Mouse (Mus musculus): ENCODE results near the gene Lrrc9. TPM values are rescaled to one million over a fixed set of nuclear protein-coding genes. Genes with fewer than 3 reads are reported as not detected.

Gene Lrrc9
- 4.0 and 4.8 TPM in 2 replicates for polyA plus RNA-seq (2015; fragmentation: Nextera tagmentation; extraction: Ambion mirVana)

DNA sequence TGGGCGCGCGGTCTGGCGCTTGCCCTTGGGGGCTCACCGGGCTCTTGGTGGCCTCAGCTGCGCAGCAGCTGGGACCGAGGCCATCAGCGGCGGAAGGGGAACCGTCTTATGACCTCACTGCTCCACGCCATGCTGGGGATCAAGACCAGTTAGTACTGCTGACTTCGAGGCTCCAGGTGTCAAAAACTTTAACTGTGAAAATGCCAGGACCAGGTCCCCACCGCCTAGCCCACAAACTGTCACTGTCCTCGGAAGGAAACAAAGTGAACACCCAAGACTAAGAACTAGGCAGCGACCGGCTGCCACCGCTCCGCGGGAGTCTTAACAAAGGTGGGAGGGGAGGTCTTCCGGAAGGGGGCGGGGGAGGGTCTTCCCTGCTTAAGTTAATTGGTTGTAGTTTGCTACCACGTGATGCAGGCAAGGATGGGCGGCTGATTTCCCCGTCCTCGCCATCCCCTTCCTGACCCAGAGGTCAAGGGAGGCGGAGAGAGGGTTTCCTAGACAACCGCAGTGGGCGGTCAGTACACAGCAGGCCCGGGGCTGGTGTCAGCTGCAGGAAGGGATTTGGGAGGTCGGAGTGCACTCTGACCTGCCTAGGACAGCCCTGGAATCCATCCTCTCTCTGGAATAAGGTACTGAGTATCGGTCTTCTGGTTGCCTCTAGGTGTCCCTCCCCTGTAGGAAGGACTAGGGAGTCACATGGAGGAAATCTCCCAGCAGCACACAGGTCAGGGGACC is at the start of gene Lrrc9:
Lrrc9 (plus strand) TSS at position 28 of the 738 bp plus-strand sequence.
- H3K9ac ChIP-seq (ENCODE audit: low read depth, low read length): peak within 1 kb of the TSS; percentile 64
- H3K9me3 ChIP-seq (replicated peaks; ENCODE audit: control insufficient read depth, low read length, poor library complexity, severe bottlenecking): no peaks in the 10 kb centered on the region
- H3K27ac ChIP-seq (ENCODE audit: low read length): no peak within 1 kb of the TSS; the same call in 1 of the 2 replicates
- peaks cover 19% of the 10 kb centered on the region for H3K4me1 ChIP-seq (ENCODE audit: control insufficient read depth, insufficient read depth, low read length)
- WGBS: under 1% methylated on average over 31 of the region's 31 CpGs
- no peaks in the 10 kb centered on the region for H3K36me3 ChIP-seq (ENCODE audit: control insufficient read depth, insufficient read depth, low read length)
- H3K4me2 ChIP-seq (ENCODE audit: low read length): peak within 1 kb of the TSS; percentile 89
- H3K4me3 ChIP-seq (ENCODE audit: low read depth, low read length): peak within 1 kb of the TSS; percentile 51
- ATAC-seq: peak; percentile 84
- no peaks in the 10 kb centered on the region for H3K27me3 ChIP-seq (ENCODE audit: control insufficient read depth, insufficient read depth, low read depth, low read length)

DNA sequence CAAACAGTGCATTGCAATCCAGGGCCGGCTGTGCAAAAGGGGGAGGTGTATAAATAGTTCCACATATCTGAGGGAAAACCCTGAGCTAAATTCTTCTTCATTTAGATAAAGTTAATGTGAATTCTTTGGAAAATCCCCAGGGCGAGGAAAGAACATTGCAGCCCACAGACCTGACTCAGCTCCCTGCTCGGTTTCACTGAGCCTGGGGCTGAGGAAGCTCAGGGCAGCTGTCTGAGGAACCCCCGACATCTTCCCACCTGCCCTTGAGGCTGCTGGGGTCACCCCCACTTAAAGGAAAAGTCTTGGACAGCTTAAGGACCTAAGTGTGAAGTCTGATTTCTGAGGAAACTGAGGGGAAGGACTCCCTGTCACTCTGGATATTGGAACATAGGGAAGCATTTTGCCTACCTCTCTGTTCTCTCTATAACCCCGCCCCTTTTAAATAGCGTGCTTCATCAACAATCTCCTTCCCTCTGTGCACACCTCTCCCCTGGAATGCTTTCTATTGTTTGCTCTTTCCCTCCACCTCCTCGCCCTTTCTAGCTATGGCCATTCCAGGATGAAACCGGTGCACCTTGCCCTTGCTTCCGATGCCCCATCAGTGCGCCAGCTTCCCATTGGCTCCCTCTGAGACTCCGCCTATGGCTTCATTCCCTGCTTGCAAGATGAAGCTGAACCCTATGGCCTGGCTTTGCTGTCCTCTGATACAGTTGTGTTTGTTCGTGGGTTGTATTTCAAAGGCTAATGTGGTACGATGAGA is 48.4 kb upstream of the Lrrc9 start:
- H3K4me3 ChIP-seq (ENCODE audit: low read depth, low read length): no peak overlapping the region
- 60% methylated on average over 13 of the region's 13 CpGs for WGBS
- no peak for ATAC-seq

DNA sequence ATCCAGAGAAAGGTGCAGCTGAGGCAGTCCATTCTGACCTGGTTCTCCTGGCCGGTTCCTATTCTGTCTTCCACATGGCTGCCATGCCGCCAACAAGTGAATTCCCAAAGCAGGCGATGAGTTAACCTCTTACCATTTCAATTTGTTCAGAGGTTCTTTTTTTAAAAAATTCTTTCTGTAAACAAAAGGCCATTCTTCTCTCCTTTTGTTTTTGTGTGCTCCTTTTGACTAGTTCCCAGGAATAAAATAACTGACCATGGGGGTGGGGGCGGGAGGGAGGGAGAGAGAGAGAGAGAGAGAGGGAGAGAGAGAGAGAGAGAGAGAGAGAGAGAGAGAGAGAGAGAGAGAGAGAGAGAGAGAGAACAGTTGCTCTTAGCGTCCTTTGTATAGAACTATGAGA is 36.6 kb upstream of the Lrrc9 start:
- H3K4me1 ChIP-seq (ENCODE audit: control insufficient read depth, insufficient read depth, low read length): peaks cover 20% of the 10 kb centered on the region
- no peak overlapping the region for H3K27ac ChIP-seq (ENCODE audit: low read length)
- H3K4me2 ChIP-seq (ENCODE audit: low read length): 0 out of 2 replicates have a peak overlapping the region, but pooled peaks have one; percentile 1
- 42% methylated on average over 5 of the region's 5 CpGs for WGBS
- H3K4me3 ChIP-seq (ENCODE audit: low read depth, low read length): no peak overlapping the region
- H3K9ac ChIP-seq (ENCODE audit: low read depth, low read length): no peak overlapping the region
- no peaks in the 10 kb centered on the region for H3K36me3 ChIP-seq (ENCODE audit: control insufficient read depth, insufficient read depth, low read length)
- ATAC-seq: no peak
- no peaks in the 10 kb centered on the region for H3K27me3 ChIP-seq (ENCODE audit: control insufficient read depth, insufficient read depth, low read depth, low read length)
- no peaks in the 10 kb centered on the region for H3K9me3 ChIP-seq (replicated peaks; ENCODE audit: control insufficient read depth, low read length, poor library complexity, severe bottlenecking)

More for the DNA sequence above, 48.4 kb upstream of the Lrrc9 start:
- Histone ChIP-seq H3K27ac (ENCODE audit: low read length) (no peak overlapping the region), H3K9me3 (replicated peaks; ENCODE audit: control insufficient read depth, low read length, poor library complexity, severe bottlenecking) (no peaks in the 10 kb centered on the region), H3K9ac (ENCODE audit: low read depth, low read length) (no peak overlapping the region), H3K4me1 (ENCODE audit: control insufficient read depth, insufficient read depth, low read length) (no peaks in the 10 kb centered on the region), H3K4me2 (ENCODE audit: low read length) (no peak overlapping the region), H3K27me3 (ENCODE audit: control insufficient read depth, insufficient read depth, low read depth, low read length) (no peaks in the 10 kb centered on the region), H3K36me3 (ENCODE audit: control insufficient read depth, insufficient read depth, low read length) (no peaks in the 10 kb centered on the region)

DNA sequence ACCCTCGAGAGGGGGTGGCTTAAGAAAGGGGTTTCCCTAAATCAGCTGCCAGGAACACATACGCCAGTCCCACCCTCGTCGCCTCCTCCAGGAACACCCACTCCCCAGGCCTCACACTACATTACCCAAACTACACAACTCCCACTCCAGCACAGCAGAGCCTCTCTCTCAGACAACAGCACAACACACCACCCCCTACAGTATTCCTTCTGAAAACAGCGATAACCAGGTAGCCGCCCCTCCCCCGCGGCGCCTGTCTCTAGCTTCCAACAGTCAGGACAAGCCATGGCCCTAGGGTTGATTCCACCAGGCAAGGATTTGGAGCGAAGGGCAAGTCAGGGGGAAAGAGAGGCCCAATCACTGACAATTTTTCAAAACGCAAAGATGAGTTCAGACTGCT is 34.5 kb upstream of the Lrrc9 start:
- peak; percentile 40 for ATAC-seq
- H3K4me1 ChIP-seq (ENCODE audit: control insufficient read depth, insufficient read depth, low read length): peaks cover 20% of the 10 kb centered on the region
- no peaks in the 10 kb centered on the region for H3K27me3 ChIP-seq (ENCODE audit: control insufficient read depth, insufficient read depth, low read depth, low read length)
- H3K9ac ChIP-seq (ENCODE audit: low read depth, low read length): peak overlapping the region; percentile 93
- 8% methylated on average over 11 of the region's 11 CpGs for WGBS
- H3K4me2 ChIP-seq (ENCODE audit: low read length): peak overlapping the region; percentile 91
- no peaks in the 10 kb centered on the region for H3K36me3 ChIP-seq (ENCODE audit: control insufficient read depth, insufficient read depth, low read length)
- peak overlapping the region; percentile 85 for H3K4me3 ChIP-seq (ENCODE audit: low read depth, low read length)
- no peaks in the 10 kb centered on the region for H3K9me3 ChIP-seq (replicated peaks; ENCODE audit: control insufficient read depth, low read length, poor library complexity, severe bottlenecking)
- peak overlapping the region; percentile 88 for H3K27ac ChIP-seq (ENCODE audit: low read length)

DNA sequence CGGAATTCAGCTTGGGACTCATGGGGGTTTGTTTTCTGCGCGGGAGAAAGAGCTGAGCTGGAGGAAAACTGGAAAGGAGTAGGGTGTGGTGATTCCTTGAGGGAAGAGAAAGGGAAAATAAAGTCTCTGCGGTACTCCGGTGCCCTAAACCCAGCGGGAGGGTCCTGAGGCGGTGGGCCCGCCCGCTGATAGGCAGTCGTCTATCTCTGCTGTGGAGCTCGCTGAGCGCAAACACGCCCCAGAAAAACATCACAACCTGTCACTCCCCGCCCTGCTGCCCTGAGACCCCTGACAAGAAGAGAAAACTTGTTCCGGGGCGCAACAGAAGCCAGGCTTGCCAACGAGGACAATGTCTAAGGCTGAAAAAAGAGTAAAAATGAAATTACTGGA is 34.0 kb upstream of the Lrrc9 start:
- peak overlapping the region; percentile 91 for H3K4me2 ChIP-seq (ENCODE audit: low read length)
- no peaks in the 10 kb centered on the region for H3K9me3 ChIP-seq (replicated peaks; ENCODE audit: control insufficient read depth, low read length, poor library complexity, severe bottlenecking)
- peak overlapping the region; percentile 85 for H3K4me3 ChIP-seq (ENCODE audit: low read depth, low read length)
- ATAC-seq: peak; percentile 57
- no peaks in the 10 kb centered on the region for H3K36me3 ChIP-seq (ENCODE audit: control insufficient read depth, insufficient read depth, low read length)
- peaks cover 20% of the 10 kb centered on the region for H3K4me1 ChIP-seq (ENCODE audit: control insufficient read depth, insufficient read depth, low read length)
- peak overlapping the region; percentile 93 for H3K9ac ChIP-seq (ENCODE audit: low read depth, low read length)
- WGBS: 0% methylated on average over 17 of the region's 17 CpGs
- peak overlapping the region; percentile 88 for H3K27ac ChIP-seq (ENCODE audit: low read length)
- no peaks in the 10 kb centered on the region for H3K27me3 ChIP-seq (ENCODE audit: control insufficient read depth, insufficient read depth, low read depth, low read length)

DNA sequence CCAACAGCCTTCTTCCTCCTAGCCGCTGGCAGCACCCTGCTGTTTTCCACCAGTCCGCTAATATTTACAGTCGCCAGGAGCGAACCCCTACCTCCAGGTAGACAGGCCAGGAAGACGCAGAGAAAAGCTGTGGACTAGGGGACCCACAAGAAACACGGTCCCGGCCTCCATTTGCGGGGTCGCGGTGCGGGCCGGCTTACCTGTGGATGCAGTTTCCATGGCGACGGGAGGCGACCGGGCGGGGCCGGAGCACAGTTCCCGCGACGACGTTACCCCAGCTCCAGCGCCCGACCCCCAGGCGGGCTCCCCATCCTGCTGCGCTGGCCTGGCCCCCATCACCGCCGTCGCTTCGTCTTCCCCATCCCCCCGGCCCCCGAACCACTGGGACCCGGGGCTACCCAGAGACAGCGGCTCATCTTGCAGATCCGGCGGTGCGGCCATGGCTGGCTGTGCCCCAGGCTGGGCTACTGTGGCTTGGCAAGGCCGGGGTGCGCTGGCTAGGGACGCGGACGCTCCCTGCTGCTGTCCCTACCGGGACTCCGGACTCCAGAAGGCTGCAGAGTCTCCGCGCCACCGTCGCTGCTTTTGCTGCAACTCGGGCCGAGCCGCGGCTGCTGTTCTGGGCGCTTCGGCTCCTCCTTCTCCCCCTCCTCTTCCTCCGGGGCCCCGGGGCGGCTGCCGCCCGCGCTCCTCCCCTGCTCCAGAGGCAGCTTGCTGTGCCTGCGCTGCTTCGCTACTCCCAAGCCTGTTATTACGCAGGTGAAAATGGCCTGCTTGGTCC is 33.4 kb upstream of the Lrrc9 start:
- H3K9ac ChIP-seq (ENCODE audit: low read depth, low read length): peak overlapping the region; percentile 93
- no peaks in the 10 kb centered on the region for H3K9me3 ChIP-seq (replicated peaks; ENCODE audit: control insufficient read depth, low read length, poor library complexity, severe bottlenecking)
- H3K4me1 ChIP-seq (ENCODE audit: control insufficient read depth, insufficient read depth, low read length): peaks cover 20% of the 10 kb centered on the region
- H3K4me3 ChIP-seq (ENCODE audit: low read depth, low read length): peak overlapping the region; percentile 85
- no peaks in the 10 kb centered on the region for H3K27me3 ChIP-seq (ENCODE audit: control insufficient read depth, insufficient read depth, low read depth, low read length)
- H3K27ac ChIP-seq (ENCODE audit: low read length): peak overlapping the region; percentile 88
- H3K4me2 ChIP-seq (ENCODE audit: low read length): peak overlapping the region; percentile 91
- ATAC-seq: peak; percentile 90
- H3K36me3 ChIP-seq (ENCODE audit: control insufficient read depth, insufficient read depth, low read length): no peaks in the 10 kb centered on the region
- under 1% methylated on average over 47 of the region's 63 CpGs for WGBS

DNA sequence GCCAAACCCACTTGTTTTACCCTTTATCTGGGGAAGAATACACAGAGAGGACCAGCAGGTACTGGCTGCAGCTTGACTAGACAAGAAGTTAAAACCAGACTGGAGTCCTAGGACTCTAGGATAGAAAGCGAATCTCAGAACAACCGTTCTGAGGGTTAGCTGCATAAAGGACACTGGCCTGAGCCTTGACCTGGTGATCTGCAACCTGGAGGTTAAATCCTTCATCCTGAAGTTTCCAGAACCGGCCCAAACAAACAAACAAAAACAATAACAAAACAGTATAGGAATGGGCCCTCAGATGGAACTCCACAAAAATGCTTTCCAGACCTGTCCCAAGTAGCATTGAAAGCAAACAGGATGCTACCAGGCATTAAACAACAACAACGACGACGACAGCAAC is 32.7 kb upstream of the Lrrc9 start, which contains the start of gene Rtn1:
Rtn1 (minus strand) TSS at position 101 of the 400 bp plus-strand sequence.
- Histone ChIP-seq H3K27ac (ENCODE audit: low read length) (peak within 1 kb of the TSS; percentile 88), H3K4me2 (ENCODE audit: low read length) (peak within 1 kb of the TSS; percentile 91), H3K36me3 (ENCODE audit: control insufficient read depth, insufficient read depth, low read length) (no peaks in the 10 kb centered on the region), H3K9me3 (replicated peaks; ENCODE audit: control insufficient read depth, low read length, poor library complexity, severe bottlenecking) (no peaks in the 10 kb centered on the region), H3K4me1 (ENCODE audit: control insufficient read depth, insufficient read depth, low read length) (peaks cover 20% of the 10 kb centered on the region), H3K4me3 (ENCODE audit: low read depth, low read length) (peak within 1 kb of the TSS; percentile 85), H3K9ac (ENCODE audit: low read depth, low read length) (peak within 1 kb of the TSS; percentile 93), H3K27me3 (ENCODE audit: control insufficient read depth, insufficient read depth, low read depth, low read length) (no peaks in the 10 kb centered on the region)
- ATAC-seq: no peak
- 35% methylated on average over 6 of the region's 6 CpGs for WGBS

DNA sequence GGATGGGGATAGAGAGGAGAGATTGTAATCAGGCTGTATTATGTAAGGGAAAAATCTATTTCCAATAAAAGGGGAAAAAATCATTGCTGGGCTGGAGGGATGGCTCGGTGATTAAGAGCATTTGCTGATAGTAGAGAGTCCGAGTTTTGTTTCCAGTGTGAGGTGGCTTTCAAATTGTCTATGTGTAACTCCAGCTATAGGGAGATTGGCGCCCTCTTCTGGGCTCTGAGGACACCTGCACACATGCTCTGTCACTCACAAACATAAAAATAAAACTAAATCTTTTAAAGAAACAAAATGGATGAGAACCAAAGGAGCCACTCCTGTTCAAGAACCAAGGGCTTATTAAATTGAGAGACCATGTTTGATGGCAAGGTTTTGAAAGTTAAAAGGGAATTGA is 23.9 kb upstream of the Lrrc9 start:
- no peak for ATAC-seq
- Histone ChIP-seq H3K4me2 (ENCODE audit: low read length) (no peak overlapping the region), H3K27ac (ENCODE audit: low read length) (no peak overlapping the region), H3K4me1 (ENCODE audit: control insufficient read depth, insufficient read depth, low read length) (no peaks in the 10 kb centered on the region), H3K4me3 (ENCODE audit: low read depth, low read length) (no peak overlapping the region), H3K9ac (ENCODE audit: low read depth, low read length) (no peak overlapping the region), H3K36me3 (ENCODE audit: control insufficient read depth, insufficient read depth, low read length) (no peaks in the 10 kb centered on the region), H3K9me3 (replicated peaks; ENCODE audit: control insufficient read depth, low read length, poor library complexity, severe bottlenecking) (no peaks in the 10 kb centered on the region), H3K27me3 (ENCODE audit: control insufficient read depth, insufficient read depth, low read depth, low read length) (no peaks in the 10 kb centered on the region)
- WGBS: 27% methylated on average over 3 of the region's 3 CpGs

Measured in midbrain, embryonic 16.5 days (tissue).